In the genomic region with DNA sequence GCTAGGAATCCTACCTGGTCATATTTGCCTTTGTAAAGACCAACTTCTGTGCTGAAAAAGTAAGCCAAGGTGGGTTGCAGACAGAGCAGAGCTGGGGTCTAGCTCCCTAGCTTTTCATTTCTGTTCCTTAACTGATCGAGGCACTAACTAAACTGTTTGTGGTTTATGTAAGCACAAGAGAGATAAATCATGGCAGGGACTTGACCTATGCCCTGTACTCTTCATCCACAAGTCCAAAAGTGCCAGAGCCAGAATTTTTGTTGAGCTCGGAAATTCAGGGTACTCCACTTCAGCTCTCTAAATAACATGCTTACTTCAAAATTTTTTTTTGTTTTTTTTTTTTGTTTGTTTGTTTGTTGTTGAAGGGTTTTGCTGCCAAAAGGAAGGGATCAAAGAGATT, we compare ENCODE assay signal across 11 mouse cellular contexts. TPM values are rescaled to one million over a fixed set of nuclear protein-coding genes. Genes with fewer than 3 reads are reported as not detected.
DNase-seq lines count a peak whose midpoint lies in the region; ATAC-seq and TF ChIP-seq lines count a peak whose summit lies in the region.
"Had no signal": no experiment of that assay in that cellular context is flagged by ENCODE, and none has a peak within 500 bp of the region (broad histone marks: within the 10 kb centered on the region; RNA-seq: fewer than 3 reads in every experiment).

No protein-coding gene starts in this region.

- ATAC-seq in lung, postnatal 0 days = no peak
- no peak for ATAC-seq in embryonic facial prominence, embryonic 15.5 days (ENCODE audit: insufficient number of reproducible peaks, low FRiP score, low TSS enrichment, low read depth)
- no peak for ATAC-seq in neural tube, embryonic 14.5 days (ENCODE audit: low read depth)

- no peak overlapping the region; the same call in 1 of the 2 replicates for H3K4me2 ChIP-seq in lung, postnatal 0 days (replicated peaks; ENCODE audit: low read depth, low read length)
- H3K4me2 ChIP-seq in embryonic facial prominence, embryonic 15.5 days (replicated peaks) = no peak overlapping the region
- H3K4me2 ChIP-seq in neural tube, embryonic 14.5 days (ENCODE audit: low read depth, low read length) = no peak overlapping the region
- H3K4me2 ChIP-seq: limb, embryonic 13.5 days had no signal

- no peak for DNase-seq in lung, postnatal 0 days (ENCODE audit: low spot score)
- no peak for DNase-seq in lung, postnatal 4 days
- DNase-seq in kidney, adult 9 months = peak; percentile 88
- no peak for DNase-seq in right cerebral cortex, postnatal 10 days (ENCODE audit: low spot score in 2 of 2)
- no peak for DNase-seq in cerebellum, adult 9-11 months
- DNase-seq: cerebellum, adult 11 months; gastrocnemius, postnatal 14 days; heart, postnatal 36 days had no signal

- no peaks in the 10 kb centered on the region for H3K27me3 ChIP-seq in lung, postnatal 0 days (replicated peaks; ENCODE audit: insufficient read depth, low read length)
- H3K27me3 ChIP-seq in embryonic facial prominence, embryonic 15.5 days = no peaks in the 10 kb centered on the region
- no peaks in the 10 kb centered on the region for H3K27me3 ChIP-seq in neural tube, embryonic 14.5 days (ENCODE audit: control insufficient read depth, insufficient read depth, low read length)
- H3K27me3 ChIP-seq: limb, embryonic 13.5 days had no signal

- TF ChIP-seq EP300 in lung, postnatal 0 days (IDR thresholded peaks at IDR 0.05) = no peak

- WGBS in lung, postnatal 0 days = 16% methylated on average over 2 of the region's 2 CpGs
- 48% methylated on average over 2 of the region's 2 CpGs for WGBS in embryonic facial prominence, embryonic 15.5 days
- 50% methylated on average over 2 of the region's 2 CpGs for WGBS in neural tube, embryonic 14.5 days

- H3K9me3 ChIP-seq in lung, postnatal 0 days (ENCODE audit: low read length) = no peaks in the 10 kb centered on the region
- no peaks in the 10 kb centered on the region for H3K9me3 ChIP-seq in embryonic facial prominence, embryonic 15.5 days (replicated peaks)
- H3K9me3 ChIP-seq in neural tube, embryonic 14.5 days (ENCODE audit: control insufficient read depth, low read length) = no peaks in the 10 kb centered on the region
- H3K9me3 ChIP-seq: limb, embryonic 13.5 days had no signal

- peak overlapping the region; percentile 79; the same call in 1 of the 2 replicates for H3K27ac ChIP-seq in lung, postnatal 0 days (ENCODE audit: low read length)
- peak overlapping the region; percentile 56; the same call in 1 of the 2 replicates for H3K27ac ChIP-seq in embryonic facial prominence, embryonic 15.5 days (replicated peaks)
- H3K27ac ChIP-seq in neural tube, embryonic 14.5 days (ENCODE audit: low read depth, low read length) = no peak overlapping the region
- H3K27ac ChIP-seq: limb, embryonic 13.5 days had no signal

- H3K9ac ChIP-seq in lung, postnatal 0 days (replicated peaks; ENCODE audit: low read depth) = 0 out of 2 replicates have a peak overlapping the region, but pooled peaks have one; percentile 26
- H3K9ac ChIP-seq in embryonic facial prominence, embryonic 15.5 days = no peak overlapping the region
- H3K9ac ChIP-seq in neural tube, embryonic 14.5 days (replicated peaks; ENCODE audit: low read depth, low read length) = 0 out of 2 replicates have a peak overlapping the region, but pooled peaks have one; percentile 8
- H3K9ac ChIP-seq: limb, embryonic 13.5 days had no signal

- H3K4me3 ChIP-seq in lung, postnatal 0 days (ENCODE audit: low read depth, low read length) = no peak overlapping the region
- no peak overlapping the region for H3K4me3 ChIP-seq in embryonic facial prominence, embryonic 15.5 days (replicated peaks)
- H3K4me3 ChIP-seq in neural tube, embryonic 14.5 days (ENCODE audit: low read depth, low read length) = no peak overlapping the region
- H3K4me3 ChIP-seq: limb, embryonic 13.5 days had no signal

- H3K4me1 ChIP-seq in lung, postnatal 0 days (ENCODE audit: insufficient read depth, low read depth, low read length) = peaks cover 36% of the 10 kb centered on the region
- peaks cover 53% of the 10 kb centered on the region for H3K4me1 ChIP-seq in embryonic facial prominence, embryonic 15.5 days
- peaks cover 20% of the 10 kb centered on the region for H3K4me1 ChIP-seq in neural tube, embryonic 14.5 days (ENCODE audit: control insufficient read depth, insufficient read depth, low read length)

- H3K36me3 ChIP-seq in lung, postnatal 0 days (ENCODE audit: insufficient read depth, low read length) = no peaks in the 10 kb centered on the region
- H3K36me3 ChIP-seq in embryonic facial prominence, embryonic 15.5 days = no peaks in the 10 kb centered on the region
- no peaks in the 10 kb centered on the region for H3K36me3 ChIP-seq in neural tube, embryonic 14.5 days (ENCODE audit: control insufficient read depth, insufficient read depth, low read length)
- H3K36me3 ChIP-seq: limb, embryonic 13.5 days had no signal

- no peak for TF ChIP-seq CTCF in lung, postnatal 0 days (IDR thresholded peaks at IDR 0.05)

RNA-seq across cellular contexts. Expression of a gene that starts 5.5 kb away (rescaled TPM):
- 31.9 and 34.0 TPM in 2 replicates for polyA plus RNA-seq in lung, postnatal 0 days (2015; fragmentation: Nextera tagmentation; extraction: Ambion mirVana)
- polyA plus RNA-seq in embryonic facial prominence, embryonic 15.5 days (2015; fragmentation: Nextera tagmentation; extraction: Ambion mirVana) = 46.7 and 48.1 TPM in 2 replicates
- polyA plus RNA-seq in neural tube, embryonic 14.5 days (2014; fragmentation: Nextera tagmentation; extraction: Ambion mirVana) = 30.0 and 35.6 TPM in 2 replicates

RNA-seq across cellular contexts. Expression of a gene that starts 6.6 kb away (rescaled TPM):
- polyA plus RNA-seq in lung, postnatal 0 days (2015; fragmentation: Nextera tagmentation; extraction: Ambion mirVana) = 0.60 and 0.68 TPM in 2 replicates
- polyA plus RNA-seq in embryonic facial prominence, embryonic 15.5 days (2015; fragmentation: Nextera tagmentation; extraction: Ambion mirVana) = 0.35 and 0.80 TPM in 2 replicates
- 1.9 and 3.0 TPM in 2 replicates for polyA plus RNA-seq in neural tube, embryonic 14.5 days (2014; fragmentation: Nextera tagmentation; extraction: Ambion mirVana)

RNA-seq across cellular contexts. Expression of a gene that starts 29.2 kb away (rescaled TPM):
- 2.0 and 2.4 TPM in 2 replicates for polyA plus RNA-seq in lung, postnatal 0 days (2015; fragmentation: Nextera tagmentation; extraction: Ambion mirVana)
- 2.3 and 3.4 TPM in 2 replicates for polyA plus RNA-seq in embryonic facial prominence, embryonic 15.5 days (2015; fragmentation: Nextera tagmentation; extraction: Ambion mirVana)
- polyA plus RNA-seq in neural tube, embryonic 14.5 days (2014; fragmentation: Nextera tagmentation; extraction: Ambion mirVana) = 2.3 and 2.8 TPM in 2 replicates
